Mouse (Mus musculus) kidney, postnatal 10 days (tissue): ENCODE measurements around the gene 1110059E24Rik.

Experiments used
- DNase-seq: peaks from one replicate; pipeline ENCODE4 v3.0.0; 2021; ENCODE audit warnings: mixed read lengths

1110059E24Rik gene

GRCm38 (mm10) chr19:21570778-21571177 is 82.0 kb downstream of the 1110059E24Rik start:
- DNase-seq: no peak

- no peak for DNase-seq
These were observed 84.1 kb downstream of the 1110059E24Rik start for GRCm38 (mm10) chr19:21568528-21569185.

- no peak for DNase-seq
These were observed 84.8 kb downstream of the 1110059E24Rik start for GRCm38 (mm10) chr19:21567933-21568332.

GRCm38 (mm10) chr19:21566484-21566883 is 86.3 kb downstream of the 1110059E24Rik start:
- DNase-seq: no peak

- no peak for DNase-seq
These were observed 88.3 kb downstream of the 1110059E24Rik start for GRCm38 (mm10) chr19:21564461-21564797.

- DNase-seq: peak; percentile 88
These were observed 88.9 kb downstream of the 1110059E24Rik start for GRCm38 (mm10) chr19:21563789-21564460.

- no peak for DNase-seq
These were observed 89.8 kb downstream of the 1110059E24Rik start for GRCm38 (mm10) chr19:21562996-21563395.

- DNase-seq: no peak
These were observed 100.0 kb downstream of the 1110059E24Rik start for GRCm38 (mm10) chr19:21552801-21553200.

GRCm38 (mm10) chr19:21551921-21552536 is 100.7 kb downstream of the 1110059E24Rik start:
- no peak for DNase-seq

GRCm38 (mm10) chr19:21549713-21550112 is 103.1 kb downstream of the 1110059E24Rik start:
- no peak for DNase-seq

GRCm38 (mm10) chr19:21548947-21549346 is 103.8 kb downstream of the 1110059E24Rik start:
- no peak for DNase-seq

- no peak for DNase-seq
These were observed 115.7 kb downstream of the 1110059E24Rik start for GRCm38 (mm10) chr19:21537125-21537524.
